Mouse (Mus musculus): ENCODE measurements around the gene Gm49320.

DNA sequence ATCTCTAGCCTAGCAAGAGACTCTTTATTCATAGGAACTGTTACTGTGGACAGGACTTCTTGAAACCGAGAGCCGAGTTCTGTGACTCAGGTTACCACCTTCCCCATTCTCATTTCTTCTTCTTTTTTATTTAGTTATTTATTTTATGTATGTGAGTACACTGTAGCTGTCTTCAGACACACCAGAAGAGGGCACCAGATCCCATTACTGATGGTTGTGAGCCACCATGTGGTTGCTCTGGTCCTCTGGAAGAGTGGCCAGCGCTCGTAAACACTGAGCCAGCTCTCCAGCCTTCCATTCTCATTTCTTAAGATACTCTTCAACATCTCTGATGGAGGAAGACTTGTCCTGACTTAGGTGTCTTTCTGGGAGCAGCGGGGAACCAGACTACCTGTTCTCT is 54.1 kb downstream of the Gm49320 start:
- TF ChIP-seq POLR2A (IDR thresholded peaks at IDR 0.05; ENCODE audit: insufficient read depth, low read depth, low read length) (no peak), CTCF (IDR thresholded peaks at IDR 0.05; ENCODE audit: insufficient read depth, low read depth, low read length) (no peak)

Data from olfactory bulb, adult 2 months (tissue).